Mouse (Mus musculus) spleen, postnatal 14 days (tissue): Measurements from ENCODE around the gene Gbe1.

Experiments used
- DNase-seq, 2 experiments: peaks; one replicate each; pipeline ENCODE4 v3.0.0; 2021 to 2022; ENCODE audit warnings: low spot score in 2 of 2

Gene Gbe1

GRCm38 (mm10) chr16:70568341-70569265, 254.9 kb downstream of the Gbe1 start:
- DNase-seq = no peak

DNA sequence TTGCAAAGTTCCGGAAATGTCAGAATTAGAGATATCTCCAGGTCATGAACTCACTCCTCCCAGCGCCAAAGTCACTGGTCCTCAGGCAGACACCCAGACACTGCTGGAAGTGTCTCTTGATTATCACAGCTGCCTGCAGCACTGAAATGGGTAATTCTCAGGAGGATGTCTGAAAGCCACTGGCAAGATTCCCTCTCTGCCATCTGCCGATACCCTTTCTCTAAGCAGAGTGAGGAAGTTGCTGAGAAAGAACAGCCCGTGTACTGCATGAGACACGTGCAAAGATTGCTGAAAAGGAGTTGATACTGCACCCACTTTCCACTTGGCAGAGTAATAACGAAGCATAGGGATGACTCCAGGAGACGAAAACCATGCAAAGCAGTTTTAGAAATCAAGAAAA, 272.2 kb downstream of the Gbe1 start:
- DNase-seq = no peak

DNA sequence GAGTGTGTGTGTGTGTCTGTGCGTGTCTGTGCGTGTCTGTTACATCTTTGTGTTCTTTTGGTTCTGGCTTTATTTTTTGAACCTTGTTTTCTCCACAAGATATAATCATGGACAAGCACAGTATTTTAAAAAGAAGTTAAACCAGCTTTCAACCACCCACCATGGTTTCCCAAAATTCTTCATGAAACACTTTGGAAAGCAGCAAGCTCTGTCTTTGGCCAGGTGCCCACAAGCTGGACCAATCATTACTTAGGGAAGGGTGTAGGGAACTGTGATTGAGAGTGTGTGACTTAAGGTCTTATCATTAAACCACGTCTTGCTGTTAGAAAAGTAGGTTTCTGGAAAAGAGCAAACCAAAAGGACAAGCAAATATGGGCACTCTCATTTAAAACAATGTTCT, 288.6 kb downstream of the Gbe1 start:
- DNase-seq = no peak

- DNase-seq = no peak
Observed at GRCm38 (mm10) chr16:70608358-70608757, 294.6 kb downstream of the Gbe1 start.

GRCm38 (mm10) chr16:70617691-70618090, 303.9 kb downstream of the Gbe1 start:
- DNase-seq = no peak

DNA sequence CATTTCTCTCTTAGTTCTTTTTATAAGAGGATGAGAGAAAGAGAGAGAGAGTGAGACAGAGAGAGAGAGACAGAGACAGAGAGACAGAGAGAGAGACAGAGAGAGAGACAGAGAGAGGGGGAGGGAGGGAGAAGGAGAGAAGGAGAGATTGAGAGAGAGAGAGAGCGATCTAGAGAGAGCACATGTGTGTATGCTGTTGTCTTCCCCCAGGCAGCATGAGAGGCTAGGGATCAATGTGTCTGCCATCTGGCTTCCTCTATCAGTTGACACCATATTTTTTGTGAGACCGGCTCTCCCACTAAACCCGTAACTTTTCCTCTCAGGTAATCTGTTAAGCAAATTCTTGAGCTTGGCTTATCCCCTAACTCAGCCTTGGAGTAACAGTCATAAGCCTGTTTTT, 304.4 kb downstream of the Gbe1 start:
- DNase-seq = no peak
